Mouse (Mus musculus): ENCODE results near the gene Vpreb3. TPM values are rescaled to one million over a fixed set of nuclear protein-coding genes. Genes with fewer than 3 reads are reported as not detected.

Gene Vpreb3
- polyA plus RNA-seq, 1 experiment from 2014 or later, result 1.2 TPM

- Histone ChIP-seq H3K9ac (no peak overlapping the region), H3K27me3 (peaks cover 5% of the 10 kb centered on the region), H3K4me3 (replicated peaks) (no peak overlapping the region), H3K4me1 (peaks cover 33% of the 10 kb centered on the region), H3K36me3 (no peaks in the 10 kb centered on the region), H3K27ac (no peak overlapping the region), H3K4me2 (no peak overlapping the region), H3K9me3 (replicated peaks) (no peaks in the 10 kb centered on the region)
- no peak for ATAC-seq (replicated peaks; ENCODE audit: low FRiP score)
- WGBS, result 82% methylated on average over 5 of the region's 5 CpGs
Measured at GRCm38 (mm10) chr10:75948079-75948478, 5.2 kb downstream of the Vpreb3 start.

- H3K9me3 ChIP-seq (replicated peaks), result no peaks in the 10 kb centered on the region
- H3K36me3 ChIP-seq, result no peaks in the 10 kb centered on the region
- WGBS, result 61% methylated on average over 22 of the region's 22 CpGs
- no peak overlapping the region for H3K9ac ChIP-seq
- H3K4me3 ChIP-seq (replicated peaks), result no peak overlapping the region
- peaks cover 29% of the 10 kb centered on the region for H3K4me1 ChIP-seq
- H3K27ac ChIP-seq, result peak overlapping the region; percentile 34; the same call in 1 of the 2 replicates
- H3K4me2 ChIP-seq, result peak overlapping the region; percentile 97
- no peak for ATAC-seq (replicated peaks; ENCODE audit: low FRiP score)
- peaks cover 12% of the 10 kb centered on the region for H3K27me3 ChIP-seq
Measured at GRCm38 (mm10) chr10:75949053-75950045, 6.5 kb downstream of the Vpreb3 start.

GRCm38 (mm10) chr10:75950791-75951210, 7.9 kb downstream of the Vpreb3 start:
- peak; percentile 67 for ATAC-seq (replicated peaks; ENCODE audit: low FRiP score)
- peak overlapping the region; percentile 23; the same call in 1 of the 2 replicates for H3K27ac ChIP-seq
- H3K4me1 ChIP-seq, result peaks cover 28% of the 10 kb centered on the region
- no peaks in the 10 kb centered on the region for H3K9me3 ChIP-seq (replicated peaks)
- under 1% methylated on average over 23 of the region's 23 CpGs for WGBS
- H3K4me3 ChIP-seq (replicated peaks), result peak overlapping the region; percentile 54
- H3K27me3 ChIP-seq, result peaks cover 15% of the 10 kb centered on the region
- peak overlapping the region; percentile 97 for H3K4me2 ChIP-seq
- H3K36me3 ChIP-seq, result no peaks in the 10 kb centered on the region
- H3K9ac ChIP-seq, result peak overlapping the region; percentile 51

GRCm38 (mm10) chr10:75951424-75952050, 8.7 kb downstream of the Vpreb3 start:
- 4% methylated on average over 13 of the region's 13 CpGs for WGBS
- peak; percentile 16; the same call in 1 of the 2 replicates for ATAC-seq (replicated peaks; ENCODE audit: low FRiP score)
- peak overlapping the region; percentile 51 for H3K9ac ChIP-seq

GRCm38 (mm10) chr10:75954381-75954811, 11.5 kb downstream of the Vpreb3 start, which contains the start of gene Gm5134:
Gene Gm5134 (plus strand): TSS chr10:75954514.
- ATAC-seq (replicated peaks; ENCODE audit: low FRiP score), result no peak
- Histone ChIP-seq H3K4me3 (replicated peaks) (peak within 1 kb of the TSS; percentile 21), H3K27ac (no peak within 1 kb of the TSS), H3K9me3 (replicated peaks) (no peaks in the 10 kb centered on the region), H3K27me3 (peaks cover 15% of the 10 kb centered on the region), H3K4me1 (peaks cover 28% of the 10 kb centered on the region), H3K4me2 (peak within 1 kb of the TSS; percentile 52), H3K9ac (peak within 1 kb of the TSS; percentile 29; the same call in 1 of the 2 replicates), H3K36me3 (no peaks in the 10 kb centered on the region)
- 24% methylated on average over 20 of the region's 20 CpGs for WGBS

More at GRCm38 (mm10) chr10:75951424-75952050, 8.7 kb downstream of the Vpreb3 start:
- H3K36me3 ChIP-seq, result no peaks in the 10 kb centered on the region
- peak overlapping the region; percentile 97 for H3K4me2 ChIP-seq
- H3K27me3 ChIP-seq, result peaks cover 15% of the 10 kb centered on the region
- H3K27ac ChIP-seq, result peak overlapping the region; percentile 23; the same call in 1 of the 2 replicates
- H3K4me1 ChIP-seq, result peaks cover 28% of the 10 kb centered on the region
- H3K9me3 ChIP-seq (replicated peaks), result no peaks in the 10 kb centered on the region
- H3K4me3 ChIP-seq (replicated peaks), result peak overlapping the region; percentile 54

- Histone ChIP-seq H3K9ac (no peak overlapping the region), H3K4me1 (no peaks in the 10 kb centered on the region), H3K9me3 (replicated peaks) (no peaks in the 10 kb centered on the region; the same call in 1 of the 2 replicates), H3K36me3 (no peaks in the 10 kb centered on the region), H3K27ac (no peak overlapping the region), H3K27me3 (no peaks in the 10 kb centered on the region), H3K4me2 (no peak overlapping the region), H3K4me3 (replicated peaks) (no peak overlapping the region)
- ATAC-seq (replicated peaks; ENCODE audit: low FRiP score), result no peak
- WGBS, result 91% methylated on average over 10 of the region's 10 CpGs
Measured at GRCm38 (mm10) chr10:75973846-75974245, 31.0 kb downstream of the Vpreb3 start.

- no peaks in the 10 kb centered on the region for H3K4me1 ChIP-seq
- WGBS, result 77% methylated on average over 5 of the region's 5 CpGs
- no peaks in the 10 kb centered on the region for H3K27me3 ChIP-seq
- no peak overlapping the region for H3K27ac ChIP-seq
- H3K9me3 ChIP-seq (replicated peaks), result no peaks in the 10 kb centered on the region; the same call in 1 of the 2 replicates
- no peak overlapping the region for H3K4me3 ChIP-seq (replicated peaks)
- ATAC-seq (replicated peaks; ENCODE audit: low FRiP score), result no peak
- no peak overlapping the region for H3K9ac ChIP-seq
- H3K36me3 ChIP-seq, result no peaks in the 10 kb centered on the region
- H3K4me2 ChIP-seq, result no peak overlapping the region
Measured at GRCm38 (mm10) chr10:75975216-75975615, 32.4 kb downstream of the Vpreb3 start.

- no peak overlapping the region for H3K9ac ChIP-seq
- H3K36me3 ChIP-seq, result no peaks in the 10 kb centered on the region
- no peak overlapping the region for H3K4me3 ChIP-seq (replicated peaks)
- no peaks in the 10 kb centered on the region for H3K4me1 ChIP-seq
- H3K27ac ChIP-seq, result no peak overlapping the region
- no peaks in the 10 kb centered on the region for H3K9me3 ChIP-seq (replicated peaks)
- H3K27me3 ChIP-seq, result no peaks in the 10 kb centered on the region
- ATAC-seq (replicated peaks; ENCODE audit: low FRiP score), result 0 out of 2 replicates have a peak, but pooled peaks have one; percentile 18
- no peak overlapping the region for H3K4me2 ChIP-seq
- 54% methylated on average over 10 of the region's 10 CpGs for WGBS
Measured at GRCm38 (mm10) chr10:75978119-75978834, 35.4 kb downstream of the Vpreb3 start.

- WGBS, result 89% methylated on average over 5 of the region's 5 CpGs
- ATAC-seq (replicated peaks; ENCODE audit: low FRiP score), result no peak
Measured at GRCm38 (mm10) chr10:75978835-75979157, 35.9 kb downstream of the Vpreb3 start.

GRCm38 (mm10) chr10:75979432-75979831, 36.6 kb downstream of the Vpreb3 start:
- Histone ChIP-seq H3K9me3 (replicated peaks) (no peaks in the 10 kb centered on the region), H3K4me1 (no peaks in the 10 kb centered on the region), H3K36me3 (no peaks in the 10 kb centered on the region), H3K27ac (no peak overlapping the region), H3K9ac (no peak overlapping the region), H3K27me3 (no peaks in the 10 kb centered on the region), H3K4me3 (replicated peaks) (no peak overlapping the region), H3K4me2 (no peak overlapping the region)
- no peak for ATAC-seq (replicated peaks; ENCODE audit: low FRiP score)
- 81% methylated on average over 3 of the region's 3 CpGs for WGBS

More at GRCm38 (mm10) chr10:75978835-75979157, 35.9 kb downstream of the Vpreb3 start:
- Histone ChIP-seq H3K4me1 (no peaks in the 10 kb centered on the region), H3K36me3 (no peaks in the 10 kb centered on the region), H3K9me3 (replicated peaks) (no peaks in the 10 kb centered on the region), H3K27ac (no peak overlapping the region), H3K4me3 (replicated peaks) (no peak overlapping the region), H3K4me2 (no peak overlapping the region), H3K9ac (no peak overlapping the region), H3K27me3 (no peaks in the 10 kb centered on the region)

- no peak overlapping the region for H3K4me2 ChIP-seq
- H3K4me3 ChIP-seq (replicated peaks), result no peak overlapping the region
- H3K36me3 ChIP-seq, result no peaks in the 10 kb centered on the region
- 75% methylated on average over 4 of the region's 4 CpGs for WGBS
- no peak for ATAC-seq (replicated peaks; ENCODE audit: low FRiP score)
- no peaks in the 10 kb centered on the region for H3K27me3 ChIP-seq
- no peak overlapping the region for H3K27ac ChIP-seq
- no peak overlapping the region for H3K9ac ChIP-seq
- no peaks in the 10 kb centered on the region for H3K9me3 ChIP-seq (replicated peaks)
- H3K4me1 ChIP-seq, result no peaks in the 10 kb centered on the region
Measured at GRCm38 (mm10) chr10:75990430-75991042, 47.7 kb downstream of the Vpreb3 start.

Measured in kidney, embryonic 15.5 days (tissue).